ENCODE assay signal across 18 mouse cellular contexts in the genomic region with DNA sequence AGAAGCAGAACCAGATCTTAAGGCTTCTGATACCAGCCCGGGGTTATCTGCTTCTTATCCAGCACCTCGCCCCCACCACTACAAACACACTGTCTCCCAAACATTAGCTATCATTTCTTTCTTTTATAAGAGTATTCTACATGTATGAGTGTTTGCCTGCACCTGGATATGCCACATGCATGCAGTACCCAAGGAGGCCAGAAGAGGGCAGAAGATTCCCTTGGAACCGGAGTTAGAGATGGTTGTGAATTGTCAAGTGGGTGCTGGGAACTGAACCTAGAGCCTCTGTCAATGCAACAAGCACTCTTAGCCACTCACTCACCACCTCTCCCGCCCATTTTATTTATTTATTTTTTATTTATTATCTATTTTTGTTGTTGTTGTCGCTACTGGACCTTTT.
A peak's percentile ranks its signal among the peaks of the same experiment; 100 is the strongest.
DNase-seq lines count a peak whose midpoint lies in the region; ATAC-seq and TF ChIP-seq lines count a peak whose summit lies in the region.
"Had no signal": no experiment of that assay in that cellular context is flagged by ENCODE, and none has a peak within 500 bp of the region (broad histone marks: within the 10 kb centered on the region; RNA-seq: fewer than 3 reads in every experiment).

No protein-coding gene starts in this region.

- no peaks in the 10 kb centered on the region for H3K79me2 ChIP-seq in MEL (ENCODE audit: control insufficient read depth, insufficient read depth, low read length, poor library complexity)

- TF ChIP-seq CTCF in hindbrain, postnatal 0 days (IDR thresholded peaks at IDR 0.05; ENCODE audit: low read depth), result peak; percentile 59
- TF ChIP-seq CTCF in lung, embryonic 14.5 days (IDR thresholded peaks at IDR 0.05; ENCODE audit: low read depth), result peak; percentile 40
- no peak for TF ChIP-seq CTCF in lung, postnatal 0 days (IDR thresholded peaks at IDR 0.05)
- TF ChIP-seq CTCF in MEL (IDR thresholded peaks at IDR 0.05 in 2 of 3, conservative IDR thresholded peaks at IDR 0.05 in 1 of 3; ENCODE audit: control insufficient read depth in 1 of 3, insufficient read depth in 1 of 3, low read depth in 2 of 3, low read length in 3 of 3, poor library complexity in 1 of 3, severe bottlenecking in 1 of 3), result peak; percentile 42 to 59 (median 42)
- peak; percentile 42; the same call in 1 of the 2 replicates for TF ChIP-seq CTCF in stomach, postnatal 0 days (IDR thresholded peaks at IDR 0.05; ENCODE audit: low read depth)

- no peak overlapping the region for H3K4me2 ChIP-seq in hindbrain, postnatal 0 days (ENCODE audit: low read depth, low read length)
- no peak overlapping the region for H3K4me2 ChIP-seq in hindbrain, embryonic 12.5 days (replicated peaks)
- H3K4me2 ChIP-seq in lung, embryonic 14.5 days, result no peak overlapping the region
- H3K4me2 ChIP-seq in lung, postnatal 0 days (replicated peaks; ENCODE audit: low read depth, low read length), result no peak overlapping the region
- H3K4me2 ChIP-seq in stomach, postnatal 0 days (replicated peaks; ENCODE audit: low read depth), result no peak overlapping the region
- H3K4me2 ChIP-seq: hindbrain, embryonic 14.5 days; liver, embryonic 13.5 days; midbrain, embryonic 11.5 days; stomach, embryonic 15.5 days had no signal

- no peak for TF ChIP-seq POLR2A in MEL (IDR thresholded peaks at IDR 0.05; ENCODE audit: control insufficient read depth in 1 of 2, insufficient read depth in 1 of 2, low read depth in 1 of 2, low read length in 2 of 2, poor library complexity in 1 of 2)

- H3K4me1 ChIP-seq in hindbrain, postnatal 0 days (ENCODE audit: insufficient read depth, low read length), result peaks cover 19% of the 10 kb centered on the region
- H3K4me1 ChIP-seq in hindbrain, embryonic 12.5 days, result peaks cover 12% of the 10 kb centered on the region
- no peaks in the 10 kb centered on the region for H3K4me1 ChIP-seq in lung, embryonic 14.5 days (ENCODE audit: insufficient read depth)
- no peaks in the 10 kb centered on the region for H3K4me1 ChIP-seq in lung, postnatal 0 days (ENCODE audit: insufficient read depth, low read depth, low read length)
- H3K4me1 ChIP-seq in MEL (ENCODE audit: control insufficient read depth in 1 of 2, insufficient read depth in 2 of 2, low read length in 2 of 2), result no peaks in the 10 kb centered on the region
- H3K4me1 ChIP-seq in stomach, postnatal 0 days (replicated peaks; ENCODE audit: control insufficient read depth, insufficient read depth), result no peaks in the 10 kb centered on the region
- H3K4me1 ChIP-seq: liver, embryonic 13.5 days; stomach, embryonic 15.5 days had no signal

- no peak overlapping the region for H3K4me3 ChIP-seq in hindbrain, postnatal 0 days (ENCODE audit: low read length)
- no peak overlapping the region for H3K4me3 ChIP-seq in hindbrain, embryonic 12.5 days
- H3K4me3 ChIP-seq in lung, embryonic 14.5 days (ENCODE audit: low read depth, low read length), result no peak overlapping the region
- no peak overlapping the region for H3K4me3 ChIP-seq in lung, postnatal 0 days (ENCODE audit: low read depth, low read length)
- H3K4me3 ChIP-seq in MEL (ENCODE audit: control insufficient read depth in 1 of 2, insufficient read depth in 1 of 2, low read depth in 2 of 2, low read length in 2 of 2), result no peak overlapping the region
- H3K4me3 ChIP-seq in stomach, postnatal 0 days (ENCODE audit: low read depth, low read length), result no peak overlapping the region
- H3K4me3 ChIP-seq: liver, embryonic 13.5 days; myocyte; stomach, embryonic 15.5 days had no signal

- no peaks in the 10 kb centered on the region for H3K36me3 ChIP-seq in hindbrain, postnatal 0 days (ENCODE audit: insufficient read depth, low read length)
- no peaks in the 10 kb centered on the region for H3K36me3 ChIP-seq in hindbrain, embryonic 12.5 days
- no peaks in the 10 kb centered on the region for H3K36me3 ChIP-seq in lung, embryonic 14.5 days (ENCODE audit: insufficient read depth)
- no peaks in the 10 kb centered on the region for H3K36me3 ChIP-seq in lung, postnatal 0 days (ENCODE audit: insufficient read depth, low read length)
- H3K36me3 ChIP-seq in MEL (ENCODE audit: control insufficient read depth in 1 of 2, insufficient read depth in 2 of 2, low read length in 2 of 2), result no peaks in the 10 kb centered on the region
- H3K36me3 ChIP-seq in stomach, postnatal 0 days (ENCODE audit: control insufficient read depth, insufficient read depth, low read length), result no peaks in the 10 kb centered on the region
- H3K36me3 ChIP-seq: liver, embryonic 13.5 days; stomach, embryonic 15.5 days had no signal

- 0 out of 2 replicates have a peak, but pooled peaks cover 2% of the 10 kb centered on the region for H3K9me3 ChIP-seq in hindbrain, postnatal 0 days (ENCODE audit: low read length)
- 0 out of 2 replicates have a peak, but pooled peaks cover 8% of the 10 kb centered on the region for H3K9me3 ChIP-seq in hindbrain, embryonic 12.5 days (replicated peaks)
- H3K9me3 ChIP-seq in lung, embryonic 14.5 days (ENCODE audit: low read depth, low read length), result no peaks in the 10 kb centered on the region
- no peaks in the 10 kb centered on the region for H3K9me3 ChIP-seq in lung, postnatal 0 days (ENCODE audit: low read length)
- H3K9me3 ChIP-seq in MEL (replicated peaks; ENCODE audit: insufficient read depth, low read length), result no peaks in the 10 kb centered on the region
- no peaks in the 10 kb centered on the region for H3K9me3 ChIP-seq in stomach, postnatal 0 days (ENCODE audit: control insufficient read depth, low read length)

- no peak for DNase-seq in hindbrain, postnatal 0 days (ENCODE audit: low spot score)
- DNase-seq in lung, embryonic 14.5 days, result no peak
- no peak for DNase-seq in lung, postnatal 0 days (ENCODE audit: low spot score)
- DNase-seq in MEL (ENCODE audit: low read depth, low spot score), result peak; percentile 14
- DNase-seq in stomach, postnatal 0 days (ENCODE audit: low spot score), result no peak
- DNase-seq: cerebellum, adult 9-10 months; heart, adult 18-20 months; liver, embryonic 13.5 days; lung, postnatal 36 days; spleen, adult 18-20 months; thymus, postnatal 36 days had no signal

- no peaks in the 10 kb centered on the region for H3K27me3 ChIP-seq in hindbrain, postnatal 0 days (ENCODE audit: insufficient read depth, low read length)
- no peaks in the 10 kb centered on the region for H3K27me3 ChIP-seq in hindbrain, embryonic 12.5 days
- no peaks in the 10 kb centered on the region for H3K27me3 ChIP-seq in lung, embryonic 14.5 days (ENCODE audit: insufficient read depth, low read length)
- no peaks in the 10 kb centered on the region for H3K27me3 ChIP-seq in lung, postnatal 0 days (replicated peaks; ENCODE audit: insufficient read depth, low read length)
- no peaks in the 10 kb centered on the region for H3K27me3 ChIP-seq in MEL (ENCODE audit: control insufficient read depth in 1 of 2, insufficient read depth in 2 of 2, low read length in 2 of 2)
- H3K27me3 ChIP-seq in stomach, postnatal 0 days (ENCODE audit: control insufficient read depth, insufficient read depth, low read length), result no peaks in the 10 kb centered on the region
- H3K27me3 ChIP-seq: liver, embryonic 13.5 days; Patski; stomach, embryonic 15.5 days had no signal

- no peak overlapping the region for H3K27ac ChIP-seq in hindbrain, postnatal 0 days
- H3K27ac ChIP-seq in hindbrain, embryonic 12.5 days, result no peak overlapping the region
- no peak overlapping the region for H3K27ac ChIP-seq in lung, embryonic 14.5 days (ENCODE audit: low read depth)
- no peak overlapping the region for H3K27ac ChIP-seq in lung, postnatal 0 days (ENCODE audit: low read length)
- no peak overlapping the region for H3K27ac ChIP-seq in MEL (ENCODE audit: control insufficient read depth, low read depth, low read length)
- no peak overlapping the region for H3K27ac ChIP-seq in stomach, postnatal 0 days (replicated peaks)
- H3K27ac ChIP-seq: liver, embryonic 13.5 days; stomach, embryonic 15.5 days had no signal

- TF ChIP-seq EP300 in lung, postnatal 0 days (IDR thresholded peaks at IDR 0.05), result no peak
- TF ChIP-seq EP300 in MEL (IDR thresholded peaks at IDR 0.05; ENCODE audit: low read depth in 1 of 2, low read length in 2 of 2), result no peak
- TF ChIP-seq EP300 in stomach, postnatal 0 days (optimal IDR thresholded peaks at IDR 0.05), result no peak

- no peak for ATAC-seq in hindbrain, postnatal 0 days
- ATAC-seq in hindbrain, embryonic 12.5 days (ENCODE audit: low FRiP score), result no peak
- no peak for ATAC-seq in lung, embryonic 14.5 days (ENCODE audit: insufficient read depth)
- no peak for ATAC-seq in lung, postnatal 0 days
- no peak for ATAC-seq in stomach, postnatal 0 days (ENCODE audit: low FRiP score, low TSS enrichment)
- ATAC-seq in erythroblast, adult 5-6 weeks (replicated peaks; ENCODE audit: low FRiP score, poor library complexity, severe bottlenecking), result no peak
- ATAC-seq: Patski had no signal

- no peak overlapping the region for H3K9ac ChIP-seq in hindbrain, postnatal 0 days (replicated peaks; ENCODE audit: low read length)
- H3K9ac ChIP-seq in hindbrain, embryonic 12.5 days, result no peak overlapping the region
- no peak overlapping the region for H3K9ac ChIP-seq in lung, embryonic 14.5 days
- no peak overlapping the region for H3K9ac ChIP-seq in lung, postnatal 0 days (replicated peaks; ENCODE audit: low read depth)
- no peak overlapping the region for H3K9ac ChIP-seq in MEL (ENCODE audit: control insufficient read depth, low read depth, low read length, poor library complexity, severe bottlenecking)
- H3K9ac ChIP-seq in stomach, postnatal 0 days (ENCODE audit: low read length), result no peak overlapping the region
- H3K9ac ChIP-seq: hindbrain, embryonic 14.5 days; liver, embryonic 13.5 days; stomach, embryonic 15.5 days had no signal

- peak; percentile 13 for TF ChIP-seq RAD21 in MEL (IDR thresholded peaks at IDR 0.05; ENCODE audit: low read depth, low read length)

- WGBS in hindbrain, postnatal 0 days, result 95% methylated on average over 5 of the region's 5 CpGs
- WGBS in hindbrain, embryonic 12.5 days, result 98% methylated on average over 5 of the region's 5 CpGs
- WGBS in lung, embryonic 14.5 days, result 87% methylated on average over 5 of the region's 5 CpGs
- WGBS in lung, postnatal 0 days, result 84% methylated on average over 5 of the region's 5 CpGs
- 93% methylated on average over 5 of the region's 5 CpGs for WGBS in stomach, postnatal 0 days

TF ChIP-seq in MEL, 35 proteins besides CTCF, POLR2A, EP300 and RAD21:
- TF ChIP-seq SMC3 (IDR thresholded peaks at IDR 0.05; ENCODE audit: low read depth, low read length) (peak; percentile 31; the same call in 1 of the 2 replicates), CHD1 (IDR thresholded peaks at IDR 0.05; ENCODE audit: low read depth, low read length) (no peak), RCOR1 (IDR thresholded peaks at IDR 0.05; ENCODE audit: low read depth, low read length) (no peak), NELFE (IDR thresholded peaks at IDR 0.05; ENCODE audit: low read depth, low read length) (no peak)
